Mouse (Mus musculus) liver, embryonic 15.5 days (tissue): Measurements from ENCODE around the gene Cd300lg. TPM values are rescaled to one million over a fixed set of nuclear protein-coding genes. Genes with fewer than 3 reads are reported as not detected.

ENCODE experiments used
- ATAC-seq: fragments of 200-750 bp; cut with Nextera tagmentation; 2 replicates; pipeline ENCODE4 v1.8.0; 2017; ENCODE audit warnings: moderate number of reproducible peaks, mild to moderate bottlenecking, moderate library complexity; ENCODE audit not compliant: insufficient read depth
- H3K27ac ChIP-seq: fragments of 300-500 bp; sonication (generic); replicated peaks from 2 replicates; pipeline ENCODE4 v1.5.1; 2015; ENCODE audit warnings: mild to moderate bottlenecking, inconsistent platforms
- H3K27me3 ChIP-seq: fragments of 300-500 bp; sonication (generic); 2 replicates; pipeline ENCODE4 v1.6.1; 2015; ENCODE audit warnings: mild to moderate bottlenecking, inconsistent platforms
- H3K36me3 ChIP-seq: fragments of 300-500 bp; sonication (generic); replicated peaks from 2 replicates; pipeline ENCODE4 v1.6.1; 2015; ENCODE audit warnings: moderate library complexity, mild to moderate bottlenecking, inconsistent platforms
- H3K4me1 ChIP-seq: fragments of 300-500 bp; sonication (generic); replicated peaks from 2 replicates; pipeline ENCODE4 v1.6.1; 2015; ENCODE audit warnings: inconsistent platforms
- H3K4me2 ChIP-seq: fragments of 300-500 bp; sonication (generic); 2 replicates; pipeline ENCODE4 v1.6.1; 2015; ENCODE audit warnings: moderate library complexity, mild to moderate bottlenecking, inconsistent platforms
- H3K4me3 ChIP-seq: fragments of 300-500 bp; sonication (generic); replicated peaks from 2 replicates; pipeline ENCODE4 v1.5.1; 2015; ENCODE audit warnings: mild to moderate bottlenecking, inconsistent platforms
- H3K9ac ChIP-seq: fragments of 300-500 bp; sonication (generic); 2 replicates; pipeline ENCODE4 v1.6.1; 2015; ENCODE audit warnings: moderate library complexity, mild to moderate bottlenecking, inconsistent platforms
- H3K9me3 ChIP-seq: fragments of 300-500 bp; sonication (generic); replicated peaks from 2 replicates; pipeline ENCODE4 v1.6.1; 2016; ENCODE audit warnings: inconsistent platforms
- WGBS: fragments of 180-500 bp; shearing (Covaris S2); methylation state at CpG from one replicate; pipeline ENCODE4 v1.1.7; 2015; ENCODE audit warnings: mixed read lengths; ENCODE audit not compliant: insufficient replicate concordance; 5-methylcytosine and 5-hydroxymethylcytosine counted together
- polyA plus RNA-seq: library from polyadenylated mRNA; unstranded; fragments of >200 nt; fragmentation: Nextera tagmentation; extraction: Ambion mirVana; gene quantifications from 2 replicates; pipeline ENCODE4 v1.2.1, GENCODE M21; 2015

Cd300lg gene
- polyA plus RNA-seq, 1 experiment from 2014 or later = 0.69 TPM

DNA sequence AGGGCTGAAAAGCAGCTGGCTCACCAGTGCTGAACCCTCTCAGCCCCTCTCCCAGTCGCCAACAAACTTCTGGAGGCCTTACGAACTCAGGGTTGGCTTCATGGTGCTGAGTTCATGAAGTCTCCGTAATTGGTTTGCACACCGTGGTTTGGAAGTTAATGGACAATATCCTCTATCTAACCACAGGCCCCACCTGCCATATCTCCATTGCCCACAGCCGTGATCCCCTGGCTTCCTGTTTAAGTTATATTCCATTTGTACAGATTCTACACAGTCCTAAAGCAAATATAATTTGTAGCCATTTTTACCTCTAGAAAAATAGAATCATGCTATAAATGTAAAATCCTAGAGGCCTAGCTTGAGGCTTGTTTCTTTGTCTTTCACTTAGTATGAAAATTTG lies 31.4 kb downstream of the Cd300lg start:
- no peaks in the 10 kb centered on the region; the same call in 1 of the 2 replicates for H3K4me1 ChIP-seq
- no peak for ATAC-seq
- no peak overlapping the region for H3K4me2 ChIP-seq
- H3K9me3 ChIP-seq = no peaks in the 10 kb centered on the region
- H3K9ac ChIP-seq = no peak overlapping the region
- WGBS = 26% methylated on average over 5 of the region's 5 CpGs
- H3K4me3 ChIP-seq = no peak overlapping the region
- H3K36me3 ChIP-seq = peaks cover 14% of the 10 kb centered on the region
- H3K27me3 ChIP-seq = peaks cover 16% of the 10 kb centered on the region
- no peak overlapping the region for H3K27ac ChIP-seq

DNA sequence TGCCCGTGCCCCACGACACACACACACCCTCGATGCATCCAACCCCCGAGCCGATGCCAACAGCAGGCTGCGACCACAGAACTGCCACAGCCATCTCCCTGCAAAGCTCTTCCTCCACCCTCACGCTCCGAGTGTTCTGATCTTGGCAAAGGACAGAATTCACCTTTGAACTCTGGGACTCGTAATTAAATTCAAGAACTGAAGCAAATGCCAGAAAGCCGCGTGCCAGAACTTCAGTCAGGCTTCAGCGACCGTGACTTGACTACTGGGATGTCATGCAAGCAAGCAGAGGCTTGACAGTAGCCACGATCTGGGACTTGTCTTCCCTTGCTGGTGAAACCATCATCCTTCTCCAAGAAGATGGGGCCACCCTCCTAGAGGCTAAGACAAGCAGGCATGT lies 32.4 kb downstream of the Cd300lg start:
- no peak overlapping the region for H3K9ac ChIP-seq
- peaks cover 16% of the 10 kb centered on the region for H3K27me3 ChIP-seq
- no peak for ATAC-seq
- H3K4me2 ChIP-seq = no peak overlapping the region
- no peak overlapping the region for H3K4me3 ChIP-seq
- no peaks in the 10 kb centered on the region; the same call in 1 of the 2 replicates for H3K4me1 ChIP-seq
- no peak overlapping the region for H3K27ac ChIP-seq
- H3K9me3 ChIP-seq = no peaks in the 10 kb centered on the region
- 81% methylated on average over 14 of the region's 14 CpGs for WGBS
- peaks cover 23% of the 10 kb centered on the region for H3K36me3 ChIP-seq

DNA sequence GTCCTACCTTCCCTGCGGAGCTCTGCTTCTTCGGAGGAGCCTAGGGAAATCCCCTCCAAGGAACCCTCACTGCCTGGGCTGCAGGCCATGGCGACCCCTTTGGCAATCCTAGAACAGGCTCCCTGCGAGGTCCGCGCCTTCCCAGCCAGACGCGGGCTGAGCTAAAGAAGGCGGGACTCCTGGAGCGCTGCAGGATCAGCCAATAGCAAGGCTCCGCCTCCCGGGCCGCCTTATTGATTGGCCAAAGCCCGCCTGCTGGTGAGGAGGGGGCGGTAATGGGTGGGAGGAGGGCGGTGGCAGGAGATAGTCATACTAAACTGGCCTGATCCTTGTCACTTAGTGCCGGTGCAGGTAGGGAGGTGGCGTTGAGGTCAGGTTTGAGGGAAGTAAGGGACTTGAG lies 41.0 kb downstream of the Cd300lg start:
- Histone ChIP-seq H3K4me1 (peaks cover 35% of the 10 kb centered on the region), H3K9me3 (no peaks in the 10 kb centered on the region), H3K36me3 (peaks cover 36% of the 10 kb centered on the region), H3K9ac (peak overlapping the region; percentile 15; the same call in 1 of the 2 replicates), H3K4me3 (peak overlapping the region; percentile 31), H3K4me2 (peak overlapping the region; percentile 62), H3K27me3 (peaks cover 14% of the 10 kb centered on the region), H3K27ac (no peak overlapping the region)
- 1% methylated on average over 18 of the region's 18 CpGs for whole genome bisulfite sequencing
- ATAC-seq = peak; percentile 59

DNA sequence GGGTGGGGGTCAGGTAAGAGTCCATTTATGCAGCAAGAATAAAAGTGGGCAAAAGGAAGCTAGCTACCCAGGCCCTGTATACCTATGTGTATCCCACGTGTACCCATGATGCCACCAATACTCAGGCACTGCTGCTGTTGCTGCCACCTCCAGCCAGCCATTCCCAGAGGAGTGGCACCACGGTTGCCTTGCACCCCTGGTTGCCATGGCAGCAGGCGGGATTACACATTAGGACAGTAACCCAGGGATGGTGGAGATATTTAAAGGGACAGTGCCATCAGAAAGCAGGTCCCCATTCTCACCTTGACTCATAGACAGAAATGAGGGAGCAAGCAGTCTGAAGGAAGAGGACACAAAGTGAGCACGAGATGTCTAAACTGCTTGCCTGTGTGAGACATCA lies 41.9 kb downstream of the Cd300lg start:
- 66% methylated on average over 4 of the region's 4 CpGs for WGBS
- Histone ChIP-seq H3K36me3 (peaks cover 31% of the 10 kb centered on the region), H3K4me2 (0 out of 2 replicates have a peak overlapping the region, but pooled peaks have one; percentile 62), H3K4me3 (no peak overlapping the region), H3K4me1 (peaks cover 41% of the 10 kb centered on the region), H3K27ac (no peak overlapping the region), H3K9ac (no peak overlapping the region), H3K9me3 (no peaks in the 10 kb centered on the region), H3K27me3 (peaks cover 14% of the 10 kb centered on the region)
- no peak for ATAC-seq

DNA sequence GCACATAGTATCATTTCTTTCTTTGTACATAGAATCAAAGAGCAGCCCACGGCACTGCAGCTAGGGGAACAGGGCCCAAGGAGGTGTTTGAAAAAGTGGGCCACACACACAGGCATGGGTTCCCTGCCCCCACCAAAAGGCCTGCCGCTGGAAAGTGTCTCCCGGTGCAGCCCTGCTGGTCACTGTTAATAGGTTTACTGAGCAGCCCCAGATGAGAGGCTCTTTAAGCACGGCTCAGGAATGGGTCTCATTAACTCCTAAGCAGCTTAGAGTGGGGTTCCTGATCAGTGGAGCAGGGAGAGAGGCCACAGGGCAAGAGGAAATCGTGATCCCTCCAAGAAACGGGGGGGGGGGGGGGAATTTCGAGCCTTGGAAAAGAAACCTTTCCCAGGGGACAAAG lies 42.9 kb downstream of the Cd300lg start:
- peaks cover 42% of the 10 kb centered on the region for H3K4me1 ChIP-seq
- H3K27me3 ChIP-seq = peaks cover 14% of the 10 kb centered on the region
- ATAC-seq = no peak
- H3K27ac ChIP-seq = no peak overlapping the region
- no peaks in the 10 kb centered on the region for H3K9me3 ChIP-seq
- H3K4me2 ChIP-seq = no peak overlapping the region
- H3K36me3 ChIP-seq = peaks cover 24% of the 10 kb centered on the region
- H3K9ac ChIP-seq = no peak overlapping the region
- no peak overlapping the region for H3K4me3 ChIP-seq
- 72% methylated on average over 7 of the region's 7 CpGs for WGBS

DNA sequence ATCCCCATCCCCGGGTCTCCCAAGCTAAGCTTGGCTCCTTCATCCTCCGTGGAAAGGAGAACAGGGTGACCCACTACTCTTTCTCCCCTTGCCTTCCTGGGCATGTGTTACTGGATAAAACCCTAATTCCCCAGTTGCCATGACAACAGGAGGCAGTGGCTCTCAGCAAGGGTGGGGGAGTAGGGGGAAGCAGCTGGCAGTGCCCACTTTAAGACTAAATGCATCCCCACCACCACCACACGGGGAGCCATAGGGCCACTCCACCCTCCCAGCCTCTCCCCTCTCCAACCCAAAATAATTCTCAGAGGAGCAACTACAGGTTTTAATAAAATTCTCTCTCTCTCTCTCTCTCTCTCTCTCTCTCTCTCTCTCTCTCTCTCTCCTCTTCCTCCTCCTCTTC lies 45.0 kb downstream of the Cd300lg start:
- Histone ChIP-seq H3K27me3 (peaks cover 13% of the 10 kb centered on the region), H3K4me1 (peaks cover 52% of the 10 kb centered on the region), H3K27ac (0 out of 2 replicates have a peak overlapping the region, but pooled peaks have one; percentile 95), H3K4me2 (peak overlapping the region; percentile 94), H3K36me3 (peaks cover 15% of the 10 kb centered on the region), H3K9me3 (no peaks in the 10 kb centered on the region), H3K9ac (no peak overlapping the region; the same call in 1 of the 2 replicates), H3K4me3 (peak overlapping the region; percentile 68)
- no peak for ATAC-seq
- 27% methylated on average over 3 of the region's 3 CpGs for WGBS

DNA sequence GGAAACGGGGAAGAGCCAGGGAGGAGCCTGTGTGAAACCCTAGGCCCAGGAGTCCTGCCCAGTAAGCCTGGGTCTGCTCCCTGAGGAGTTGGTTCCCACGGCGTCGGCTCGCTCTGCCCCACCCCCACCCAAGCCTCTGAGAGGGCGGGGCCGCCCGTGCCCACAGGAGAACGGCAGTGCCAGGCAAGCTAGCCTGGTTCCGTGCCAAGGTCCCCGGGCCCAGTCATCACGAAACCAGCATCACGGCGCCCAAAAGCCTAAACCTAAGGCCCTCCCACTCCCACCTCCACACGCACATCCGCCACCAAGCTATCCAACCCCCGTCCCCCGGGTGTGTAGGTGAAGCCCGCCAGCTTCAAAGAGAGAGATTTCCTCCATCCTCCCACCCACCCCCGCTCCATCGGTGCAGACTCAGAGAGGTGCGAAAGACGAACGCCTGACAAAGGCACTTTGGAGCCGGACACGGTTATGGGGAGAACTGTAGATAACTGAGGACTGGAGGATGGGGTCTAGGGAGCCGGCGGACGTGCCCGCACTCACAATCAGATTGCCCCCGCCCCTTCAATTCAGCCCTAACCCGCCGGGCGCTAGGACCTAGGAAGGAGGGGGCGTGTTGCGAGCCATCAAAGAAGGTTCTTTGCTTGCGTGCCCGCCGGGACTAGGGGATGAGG lies 45.9 kb downstream of the Cd300lg start:
- Histone ChIP-seq H3K27me3 (peaks cover 4% of the 10 kb centered on the region; the same call in 1 of the 2 replicates), H3K9me3 (no peaks in the 10 kb centered on the region), H3K9ac (peak overlapping the region; percentile 77), H3K4me3 (peak overlapping the region; percentile 68), H3K36me3 (peaks cover 15% of the 10 kb centered on the region), H3K4me1 (peaks cover 46% of the 10 kb centered on the region), H3K27ac (peak overlapping the region; percentile 95), H3K4me2 (peak overlapping the region; percentile 94)
- ATAC-seq = peak; percentile 30
- under 1% methylated on average over 39 of the region's 39 CpGs for WGBS

DNA sequence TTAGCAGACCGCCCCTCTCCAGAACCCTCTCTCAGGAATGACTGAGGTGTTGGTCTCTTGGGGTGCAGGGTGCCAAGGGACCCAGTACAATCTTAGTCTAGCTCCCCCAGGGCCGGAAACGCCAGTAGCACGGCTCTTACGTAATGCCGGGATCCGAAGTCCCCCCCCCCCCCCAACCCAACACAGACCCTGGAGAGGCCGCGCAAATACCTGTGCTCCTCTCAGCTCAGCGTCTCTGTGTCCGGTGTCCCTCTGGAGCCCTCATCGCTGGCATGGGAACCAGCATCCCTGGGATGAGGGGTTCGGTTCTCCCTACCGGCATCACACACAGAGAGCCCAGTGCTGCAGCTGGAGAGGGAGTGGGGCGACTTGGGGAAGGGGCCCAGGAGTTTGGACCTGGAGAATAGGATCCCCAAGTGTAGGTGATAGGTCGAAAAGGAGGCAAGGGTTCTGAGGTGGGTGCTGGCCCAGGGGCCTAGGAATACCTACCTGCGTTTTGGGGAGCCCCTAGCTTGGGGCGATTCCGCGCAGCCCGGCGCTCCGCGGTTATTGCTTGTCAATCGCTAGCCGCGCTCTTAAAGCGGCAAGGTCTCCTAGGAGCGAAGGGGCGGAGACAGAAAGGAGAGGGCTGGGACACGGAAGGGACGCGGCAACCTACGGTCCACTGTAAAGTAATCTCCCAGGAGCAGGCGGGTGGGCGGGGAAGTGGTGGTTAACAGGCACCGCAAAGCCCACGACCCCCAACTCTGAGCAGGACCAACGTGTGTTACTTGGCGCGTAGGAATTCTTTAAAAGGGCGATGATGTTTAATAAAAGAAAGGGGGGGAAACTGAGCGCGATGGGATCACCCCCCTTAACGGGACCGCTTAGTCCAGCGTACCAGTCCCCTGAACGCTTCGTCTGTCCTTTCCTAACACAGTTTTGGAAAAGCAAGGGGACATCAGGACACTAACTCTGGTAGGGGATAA lies 46.9 kb downstream of the Cd300lg start, which contains the start of gene Mpp2:
Gene Mpp2 (minus strand): TSS at position 585 of the 968 bp plus-strand sequence.
- H3K36me3 ChIP-seq = peaks cover 15% of the 10 kb centered on the region
- under 1% methylated on average over 49 of the region's 49 CpGs for WGBS
- peaks cover 41% of the 10 kb centered on the region for H3K4me1 ChIP-seq
- peak within 1 kb of the TSS; percentile 94 for H3K4me2 ChIP-seq
- no peaks in the 10 kb centered on the region for H3K9me3 ChIP-seq
- ATAC-seq = peak; percentile 83
- peak within 1 kb of the TSS; percentile 77 for H3K9ac ChIP-seq
- H3K27ac ChIP-seq = peak within 1 kb of the TSS; percentile 95
- peak within 1 kb of the TSS; percentile 68 for H3K4me3 ChIP-seq
- H3K27me3 ChIP-seq = no peaks in the 10 kb centered on the region

DNA sequence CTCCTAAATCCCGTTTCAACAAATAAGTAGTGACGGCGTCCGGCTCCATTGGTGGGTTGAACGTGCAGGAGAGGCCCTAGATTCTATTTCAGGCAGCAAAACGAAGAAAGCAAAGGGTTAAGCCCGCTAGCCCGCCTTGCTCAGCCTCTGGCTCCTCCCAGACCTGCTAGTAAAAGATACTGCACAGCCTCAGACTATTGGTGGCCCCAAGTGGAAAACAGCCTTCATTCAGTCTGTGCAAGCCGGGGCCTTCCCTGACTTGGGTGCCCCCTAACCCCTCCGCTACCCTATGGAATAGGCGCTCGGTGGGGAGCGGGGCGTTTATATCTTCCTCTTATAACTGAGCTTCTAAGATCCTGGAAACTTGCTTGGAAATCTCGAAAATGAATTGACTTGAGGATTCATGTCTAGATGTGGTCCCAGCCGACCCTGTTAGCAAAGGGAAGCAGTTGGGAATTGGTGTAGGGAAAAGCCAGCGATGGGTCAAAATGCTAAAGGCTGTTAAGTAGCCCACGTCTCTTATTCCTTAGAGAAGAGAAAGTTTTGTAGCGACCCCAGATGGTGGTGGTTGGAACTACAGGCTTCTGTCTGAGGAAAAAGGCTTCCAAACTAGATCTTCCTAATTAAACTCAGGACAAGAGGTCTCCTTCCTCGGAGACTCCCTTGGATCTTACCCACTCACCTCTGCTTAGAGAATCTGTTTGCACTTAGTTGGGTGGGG lies 47.9 kb downstream of the Cd300lg start:
- Histone ChIP-seq H3K4me1 (peaks cover 50% of the 10 kb centered on the region), H3K9me3 (no peaks in the 10 kb centered on the region), H3K4me3 (peak overlapping the region; percentile 68), H3K9ac (peak overlapping the region; percentile 77), H3K27ac (peak overlapping the region; percentile 95), H3K4me2 (peak overlapping the region; percentile 94), H3K36me3 (peaks cover 8% of the 10 kb centered on the region), H3K27me3 (no peaks in the 10 kb centered on the region)
- peak; percentile 85 for ATAC-seq
- WGBS = under 1% methylated on average over 20 of the region's 20 CpGs

DNA sequence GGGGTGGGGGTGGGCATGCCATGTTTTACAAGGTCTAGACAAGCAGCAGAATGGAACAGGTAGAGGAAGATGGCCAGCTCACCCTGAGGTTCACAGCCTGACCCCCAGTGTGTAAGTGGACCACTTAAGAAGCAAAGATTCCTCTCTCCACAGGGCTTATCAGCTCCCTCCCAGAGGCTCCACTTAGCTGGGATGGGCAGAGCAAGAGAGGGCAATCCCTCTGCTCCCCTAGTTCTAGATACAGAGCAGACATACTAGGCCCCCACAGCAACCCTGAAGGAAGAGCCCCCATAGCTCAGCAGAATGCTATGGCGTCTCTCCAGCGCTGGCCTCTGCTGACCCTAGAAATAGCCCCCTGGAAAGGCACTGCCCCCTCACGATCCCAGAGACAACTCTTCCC lies 54.4 kb downstream of the Cd300lg start:
- H3K4me2 ChIP-seq = peak overlapping the region; percentile 66
- no peak overlapping the region for H3K9ac ChIP-seq
- H3K27ac ChIP-seq = peak overlapping the region; percentile 78
- H3K9me3 ChIP-seq = no peaks in the 10 kb centered on the region
- no peak for ATAC-seq
- H3K4me1 ChIP-seq = peaks cover 53% of the 10 kb centered on the region
- no peak overlapping the region for H3K4me3 ChIP-seq
- WGBS = 73% methylated on average over 3 of the region's 3 CpGs
- H3K36me3 ChIP-seq = no peaks in the 10 kb centered on the region
- peaks cover 34% of the 10 kb centered on the region for H3K27me3 ChIP-seq
